Mouse (Mus musculus): Measurements from ENCODE around the gene Pde8a. TPM values are rescaled to one million over a fixed set of nuclear protein-coding genes. Genes with fewer than 3 reads are reported as not detected.

Gene Pde8a
- polyA plus RNA-seq, 1 experiment: 31.6 TPM

GRCm38 (mm10) chr7:81209979-81210685 is 3.3 kb upstream of the Pde8a start:
- Histone ChIP-seq H3K27me3 (replicated peaks; ENCODE audit: control insufficient read depth, insufficient read depth, low read length) (no peaks in the 10 kb centered on the region), H3K27ac (ENCODE audit: insufficient read depth, low read depth, low read length) (no peak overlapping the region), H3K4me1 (ENCODE audit: control insufficient read depth, insufficient read depth, low read length) (0 out of 2 replicates have a peak, but pooled peaks cover 2% of the 10 kb centered on the region), H3K36me3 (ENCODE audit: control insufficient read depth, insufficient read depth, low read length) (no peaks in the 10 kb centered on the region), H3K4me3 (ENCODE audit: insufficient read depth, low read depth, low read length) (no peak overlapping the region)
- 64% methylated on average over 12 of the region's 12 CpGs for WGBS
- DNase-seq: no peak
- TF ChIP-seq POLR2A (IDR thresholded peaks at IDR 0.05; ENCODE audit: low read depth, low read length) (no peak), CTCF (conservative IDR thresholded peaks at IDR 0.05; ENCODE audit: insufficient read depth, insufficient read length, low read depth, low read length) (no peak)

- peak; percentile 74 for DNase-seq
- Histone ChIP-seq H3K4me3 (ENCODE audit: insufficient read depth, low read depth, low read length) (no peak overlapping the region; the same call in 1 of the 2 replicates), H3K27ac (ENCODE audit: insufficient read depth, low read depth, low read length) (peak overlapping the region; percentile 94), H3K27me3 (replicated peaks; ENCODE audit: control insufficient read depth, insufficient read depth, low read length) (no peaks in the 10 kb centered on the region), H3K36me3 (ENCODE audit: control insufficient read depth, insufficient read depth, low read length) (no peaks in the 10 kb centered on the region), H3K4me1 (ENCODE audit: control insufficient read depth, insufficient read depth, low read length) (peaks cover 6% of the 10 kb centered on the region; the same call in 1 of the 2 replicates)
- 11% methylated on average over 8 of the region's 8 CpGs for WGBS
- TF ChIP-seq CTCF (conservative IDR thresholded peaks at IDR 0.05; ENCODE audit: insufficient read depth, insufficient read length, low read depth, low read length) (no peak), POLR2A (IDR thresholded peaks at IDR 0.05; ENCODE audit: low read depth, low read length) (no peak)
Observed at GRCm38 (mm10) chr7:81211760-81212159, 1.6 kb upstream of the Pde8a start.

- DNase-seq: peak; percentile 92
- TF ChIP-seq POLR2A (IDR thresholded peaks at IDR 0.05; ENCODE audit: low read depth, low read length) (no peak), CTCF (conservative IDR thresholded peaks at IDR 0.05; ENCODE audit: insufficient read depth, insufficient read length, low read depth, low read length) (no peak)
Observed at GRCm38 (mm10) chr7:81212261-81212681, 1.1 kb upstream of the Pde8a start.

DNA sequence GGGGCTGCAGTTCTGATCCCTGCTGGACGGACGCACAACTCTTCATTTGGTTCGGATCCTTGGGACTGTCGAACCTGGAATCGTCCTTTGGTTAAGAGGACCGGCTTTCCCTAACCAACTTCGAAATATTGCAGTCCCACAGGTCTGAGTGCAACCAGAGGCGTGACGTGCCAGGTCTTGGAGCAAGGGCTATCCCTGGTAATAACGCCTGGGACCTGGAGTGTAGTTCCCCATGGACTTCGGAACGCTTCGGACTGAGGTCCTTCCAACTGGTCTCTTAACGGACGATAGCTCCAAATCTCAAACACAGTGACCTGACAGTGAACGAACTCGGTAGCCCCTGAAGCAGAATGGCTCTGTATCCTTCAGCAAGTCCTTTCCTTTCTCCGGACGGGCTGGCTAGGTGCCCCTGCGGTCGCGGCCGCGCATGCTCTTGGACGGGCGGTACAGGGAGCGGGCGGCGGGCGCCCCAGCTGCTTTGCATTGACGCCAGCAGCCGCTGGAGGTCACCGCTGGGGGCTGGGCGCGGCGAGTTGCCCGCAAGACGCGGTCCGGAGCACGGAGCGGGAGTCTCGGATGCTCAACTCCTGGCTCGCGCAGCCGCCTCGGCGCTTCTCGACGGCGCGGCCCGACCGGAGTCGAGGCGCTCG is 574 bp upstream of the Pde8a start:
- no peak for TF ChIP-seq POLR2A (IDR thresholded peaks at IDR 0.05; ENCODE audit: low read depth, low read length)
- no peak for TF ChIP-seq CTCF (conservative IDR thresholded peaks at IDR 0.05; ENCODE audit: insufficient read depth, insufficient read length, low read depth, low read length)
- Histone ChIP-seq H3K36me3 (ENCODE audit: control insufficient read depth, insufficient read depth, low read length) (no peaks in the 10 kb centered on the region), H3K4me1 (ENCODE audit: control insufficient read depth, insufficient read depth, low read length) (peaks cover 6% of the 10 kb centered on the region; the same call in 1 of the 2 replicates), H3K27ac (ENCODE audit: insufficient read depth, low read depth, low read length) (peak overlapping the region; percentile 94), H3K4me3 (ENCODE audit: insufficient read depth, low read depth, low read length) (peak overlapping the region; percentile 57), H3K27me3 (replicated peaks; ENCODE audit: control insufficient read depth, insufficient read depth, low read length) (no peaks in the 10 kb centered on the region)
- DNase-seq: peak; percentile 99
- WGBS: under 1% methylated on average over 57 of the region's 57 CpGs

More at GRCm38 (mm10) chr7:81212261-81212681, 1.1 kb upstream of the Pde8a start:
- H3K4me1 ChIP-seq (ENCODE audit: control insufficient read depth, insufficient read depth, low read length): peaks cover 6% of the 10 kb centered on the region; the same call in 1 of the 2 replicates
- no peaks in the 10 kb centered on the region for H3K36me3 ChIP-seq (ENCODE audit: control insufficient read depth, insufficient read depth, low read length)
- peak overlapping the region; percentile 94 for H3K27ac ChIP-seq (ENCODE audit: insufficient read depth, low read depth, low read length)
- WGBS: under 1% methylated on average over 22 of the region's 22 CpGs
- H3K27me3 ChIP-seq (replicated peaks; ENCODE audit: control insufficient read depth, insufficient read depth, low read length): no peaks in the 10 kb centered on the region
- H3K4me3 ChIP-seq (ENCODE audit: insufficient read depth, low read depth, low read length): peak overlapping the region; percentile 57

GRCm38 (mm10) chr7:81214153-81214907 is 934 bp downstream of the Pde8a start:
- H3K4me3 ChIP-seq (ENCODE audit: insufficient read depth, low read depth, low read length): peak overlapping the region; percentile 57
- DNase-seq: peak; percentile 33

GRCm38 (mm10) chr7:81215950-81216349 is 2.6 kb downstream of the Pde8a start:
- Histone ChIP-seq H3K4me3 (ENCODE audit: insufficient read depth, low read depth, low read length) (no peak overlapping the region), H3K4me1 (ENCODE audit: control insufficient read depth, insufficient read depth, low read length) (peaks cover 15% of the 10 kb centered on the region; the same call in 1 of the 2 replicates), H3K36me3 (ENCODE audit: control insufficient read depth, insufficient read depth, low read length) (no peaks in the 10 kb centered on the region), H3K27me3 (replicated peaks; ENCODE audit: control insufficient read depth, insufficient read depth, low read length) (no peaks in the 10 kb centered on the region), H3K27ac (ENCODE audit: insufficient read depth, low read depth, low read length) (no peak overlapping the region)
- TF ChIP-seq POLR2A (IDR thresholded peaks at IDR 0.05; ENCODE audit: low read depth, low read length) (no peak), CTCF (conservative IDR thresholded peaks at IDR 0.05; ENCODE audit: insufficient read depth, insufficient read length, low read depth, low read length) (no peak)
- peak; percentile 70 for DNase-seq
- 96% methylated on average over 1 of the region's 1 CpGs for WGBS

More at GRCm38 (mm10) chr7:81214153-81214907, 934 bp downstream of the Pde8a start:
- Histone ChIP-seq H3K36me3 (ENCODE audit: control insufficient read depth, insufficient read depth, low read length) (no peaks in the 10 kb centered on the region), H3K27ac (ENCODE audit: insufficient read depth, low read depth, low read length) (peak overlapping the region; percentile 91), H3K4me1 (ENCODE audit: control insufficient read depth, insufficient read depth, low read length) (peaks cover 10% of the 10 kb centered on the region; the same call in 1 of the 2 replicates), H3K27me3 (replicated peaks; ENCODE audit: control insufficient read depth, insufficient read depth, low read length) (no peaks in the 10 kb centered on the region)
- TF ChIP-seq CTCF (conservative IDR thresholded peaks at IDR 0.05; ENCODE audit: insufficient read depth, insufficient read length, low read depth, low read length) (no peak), POLR2A (IDR thresholded peaks at IDR 0.05; ENCODE audit: low read depth, low read length) (no peak)
- WGBS: 5% methylated on average over 40 of the region's 40 CpGs

All from kidney, adult 2 months (tissue).